Mouse (Mus musculus) hindlimb bud, embryonic 11.5 days (tissue): ENCODE measurements around the gene Vmn2r14.
"Not testable (repeated sequence)": the region's sequence is repeated elsewhere in the genome, so short reads cannot be mapped to it uniquely, and the experiment has no call there.

Experiments
- DNase-seq: peaks from one replicate; pipeline ENCODE4 v3.0.0-alpha.2; 2012; ENCODE audit warnings: low read depth, low spot score; ENCODE audit errors: extremely low spot score

Gene Vmn2r14

GRCm38 (mm10) chr5:109224608-109225007, at the start of gene Vmn2r14:
TSS of gene Vmn2r14 (minus strand) at chr5:109224708.
- no peak for DNase-seq

DNA sequence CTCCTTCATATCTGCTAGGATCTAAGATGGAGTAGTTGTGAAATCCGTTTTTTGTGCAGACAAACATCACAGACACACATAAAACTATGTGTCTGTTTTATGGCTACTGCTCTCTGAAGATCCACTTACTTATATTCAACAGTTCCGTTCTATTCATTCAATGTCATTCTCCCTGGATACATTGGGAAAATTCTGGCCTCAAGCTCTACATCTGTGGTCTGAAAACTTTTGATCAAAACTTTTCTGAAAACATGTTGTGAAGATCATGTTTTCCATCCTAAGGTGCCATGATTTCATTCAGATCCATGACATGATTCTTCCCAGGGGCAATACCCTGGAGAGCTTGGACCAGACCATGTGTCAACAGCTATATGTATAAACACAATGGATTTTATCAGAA, 32.4 kb downstream of the Vmn2r14 start, which contains the start of gene Vmn2r13:
Vmn2r13 (minus strand) TSS at position 101 of the 400 bp plus-strand sequence.
- DNase-seq: not testable (repeated sequence)

DNA sequence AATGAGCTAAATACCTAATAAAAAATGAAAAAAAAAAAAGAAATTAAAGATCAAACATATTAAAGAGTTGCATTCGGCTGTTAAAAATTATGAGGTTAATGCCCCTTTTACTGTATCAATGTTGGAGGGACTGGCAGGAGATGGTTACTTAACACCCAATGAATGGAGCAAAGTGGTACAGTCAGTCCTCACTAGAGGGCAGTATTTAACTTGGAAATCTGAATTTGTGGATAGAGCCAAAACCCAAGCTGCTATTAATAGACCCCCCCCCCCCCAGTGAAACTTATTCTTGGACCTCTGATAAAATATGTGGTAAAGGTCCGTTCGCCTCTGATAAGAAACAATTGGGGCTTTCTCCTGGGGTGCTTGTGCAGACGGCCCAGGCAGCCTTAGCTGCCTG, 57.7 kb downstream of the Vmn2r14 start:
- DNase-seq: not testable (repeated sequence)
